Mouse (Mus musculus): Measurements from ENCODE around the gene Vhl.

The Vhl gene

GRCm38 (mm10) chr6:113623941-113624751 lies at the start of gene Vhl:
TSS of gene Vhl (plus strand) at chr6:113623959.
- under 1% methylated on average over 69 of the region's 76 CpGs for WGBS

GRCm38 (mm10) chr6:113576044-113576443 lies 47.7 kb upstream of the Vhl start:
- WGBS = 60% methylated on average over 6 of the region's 6 CpGs

GRCm38 (mm10) chr6:113579306-113579705 lies 44.5 kb upstream of the Vhl start:
- 95% methylated on average over 3 of the region's 3 CpGs for WGBS

- WGBS = 60% methylated on average over 4 of the region's 4 CpGs
These were observed 40.7 kb upstream of the Vhl start for GRCm38 (mm10) chr6:113583023-113583422.

GRCm38 (mm10) chr6:113585065-113585464 lies 38.7 kb upstream of the Vhl start:
- 58% methylated on average over 5 of the region's 5 CpGs for WGBS

- 53% methylated on average over 5 of the region's 5 CpGs for whole genome bisulfite sequencing
These were observed 37.1 kb upstream of the Vhl start for GRCm38 (mm10) chr6:113586466-113587183.

GRCm38 (mm10) chr6:113592637-113593036 lies 31.1 kb upstream of the Vhl start:
- 86% methylated on average over 2 of the region's 2 CpGs for WGBS

GRCm38 (mm10) chr6:113597945-113598344 lies 25.8 kb upstream of the Vhl start:
- 90% methylated on average over 4 of the region's 4 CpGs for WGBS

GRCm38 (mm10) chr6:113599833-113600232 lies 23.9 kb upstream of the Vhl start:
- 59% methylated on average over 5 of the region's 5 CpGs for WGBS

GRCm38 (mm10) chr6:113600543-113601139 lies 23.1 kb upstream of the Vhl start, which contains the start of gene Fancd2os:
TSS of gene Fancd2os (minus strand) at chr6:113600715.
- WGBS = 48% methylated on average over 23 of the region's 23 CpGs

- WGBS = 86% methylated on average over 6 of the region's 6 CpGs
These were observed 20.9 kb upstream of the Vhl start for GRCm38 (mm10) chr6:113602821-113603220.

GRCm38 (mm10) chr6:113603993-113604392 lies 19.8 kb upstream of the Vhl start:
- WGBS = 45% methylated on average over 12 of the region's 12 CpGs

- WGBS = under 1% methylated on average over 65 of the region's 65 CpGs
These were observed 19.1 kb upstream of the Vhl start, which contains the start of gene Brk1 for GRCm38 (mm10) chr6:113604432-113605223. TSS of gene Brk1 (plus strand) at chr6:113604772.

- 2% methylated on average over 10 of the region's 10 CpGs for WGBS
These were observed 18.6 kb upstream of the Vhl start for GRCm38 (mm10) chr6:113605224-113605545.

- WGBS = 53% methylated on average over 6 of the region's 6 CpGs
These were observed 14.9 kb upstream of the Vhl start for GRCm38 (mm10) chr6:113608871-113609270.

- 38% methylated on average over 7 of the region's 7 CpGs for WGBS
These were observed 14.5 kb upstream of the Vhl start for GRCm38 (mm10) chr6:113609293-113609692.

GRCm38 (mm10) chr6:113612258-113612969 lies 11.3 kb upstream of the Vhl start:
- WGBS = 42% methylated on average over 8 of the region's 8 CpGs

- WGBS = 58% methylated on average over 7 of the region's 7 CpGs
These were observed 9.6 kb upstream of the Vhl start for GRCm38 (mm10) chr6:113614152-113614551.

- 63% methylated on average over 8 of the region's 8 CpGs for WGBS
These were observed 8.8 kb upstream of the Vhl start for GRCm38 (mm10) chr6:113614997-113615396.

- 76% methylated on average over 4 of the region's 4 CpGs for WGBS
These were observed 8.3 kb upstream of the Vhl start for GRCm38 (mm10) chr6:113615489-113615888.

- WGBS = 39% methylated on average over 5 of the region's 5 CpGs
These were observed 373 bp upstream of the Vhl start for GRCm38 (mm10) chr6:113623386-113623785.

Measured in cerebral cortex, adult 2 months (tissue).